8 mouse cellular contexts compared by ENCODE assay signal in genomic region chr19:19110793-19111427, GRCm38 (mm10). TPM values are rescaled to one million over a fixed set of nuclear protein-coding genes. Genes with fewer than 3 reads are reported as not detected.
DNase-seq lines count a peak whose midpoint lies in the region; ATAC-seq lines count a peak whose summit lies in the region.

Rorb (minus strand) TSS chr19:19111196.

- peak within 1 kb of the TSS; percentile 63 for H3K9ac ChIP-seq in hindbrain, embryonic 15.5 days

- H3K4me3 ChIP-seq in hindbrain, embryonic 15.5 days = peak within 1 kb of the TSS; percentile 65

- peak within 1 kb of the TSS; percentile 73 for H3K27ac ChIP-seq in hindbrain, embryonic 15.5 days (replicated peaks)

- 0 out of 2 replicates have a peak, but pooled peaks cover 8% of the 10 kb centered on the region for H3K27me3 ChIP-seq in hindbrain, embryonic 15.5 days

- H3K9me3 ChIP-seq in hindbrain, embryonic 15.5 days = no peaks in the 10 kb centered on the region

- DNase-seq in cerebellum, postnatal 36 days = peak; percentile 71 to 75
- DNase-seq in gastrocnemius, adult 18-20 months (ENCODE audit: low spot score) = peak; percentile 73
- DNase-seq in layer of hippocampus, postnatal 25 days (ENCODE audit: extremely low spot score in 1 of 2, low spot score in 1 of 2) = peak; percentile 67 to 75
- peak; percentile 86 for DNase-seq in lung, postnatal 10 days
- DNase-seq in retina, postnatal 7 days (ENCODE audit: low read depth, low spot score) = peak; percentile 92

- ATAC-seq in activated CD4-positive, CD25-positive, alpha-beta regulatory T cell, adult 4 months = peak; percentile 80
- ATAC-seq in hindbrain, embryonic 15.5 days (ENCODE audit: low FRiP score, low read depth) = peak; percentile 97
- no peak for ATAC-seq in monocyte, adult 5-6 weeks (replicated peaks; ENCODE audit: insufficient number of reproducible peaks, low FRiP score, low TSS enrichment, poor library complexity, severe bottlenecking)

- no peaks in the 10 kb centered on the region for H3K36me3 ChIP-seq in hindbrain, embryonic 15.5 days

- WGBS in hindbrain, embryonic 15.5 days = under 1% methylated on average over 25 of the region's 25 CpGs

- H3K4me1 ChIP-seq in hindbrain, embryonic 15.5 days (replicated peaks) = peaks cover 25% of the 10 kb centered on the region

- H3K4me2 ChIP-seq in hindbrain, embryonic 15.5 days = peak within 1 kb of the TSS; percentile 90

RNA-seq across cellular contexts. Expression of gene Rorb, which starts in this region (rescaled TPM):
- polyA plus RNA-seq in activated CD4-positive, CD25-positive, alpha-beta regulatory T cell, adult 4 months (2017; shearing (Covaris generic)) = under 1 TPM; 0.09 to 0.52 TPM
- total RNA-seq in gastrocnemius, adult 18-20 months (2021) = under 1 TPM; 0.19 to 0.21 TPM
- 13.3 and 15.4 TPM in 2 replicates for polyA plus RNA-seq in hindbrain, embryonic 15.5 days (2015; fragmentation: Nextera tagmentation; extraction: Ambion mirVana)
- 10 to 100 TPM; 16.7 to 20.8 TPM for total RNA-seq in layer of hippocampus, postnatal 25 days (2021)
- not detected in 3 replicates for total RNA-seq in monocyte, adult 5-6 weeks (2017)

Comparison
In these comparisons a context has a peak if more than half of its experiments do, and no peak if none do; other contexts are left out.
1. RNA of gene Rorb (total RNA-seq): 16.7 to 20.8 TPM in layer of hippocampus, postnatal 25 days; 0.19 to 0.21 TPM in gastrocnemius, adult 18-20 months and not detected in monocyte, adult 5-6 weeks; every median in the first group is over 10 times any median in the second.
2. Peak in ATAC-seq in activated CD4-positive, CD25-positive, alpha-beta regulatory T cell, adult 4 months; RNA of the gene not detected or under 1 TPM.
3. Peak in DNase-seq in gastrocnemius, adult 18-20 months; RNA of the gene not detected or under 1 TPM.
4. Peak in every context shown above with its lines, with median percentiles within 50 percentile points of each other: DNase-seq.